Mouse (Mus musculus) embryonic facial prominence, embryonic 12.5 days (tissue): ENCODE results near the gene Zbtb16. TPM values are rescaled to one million over a fixed set of nuclear protein-coding genes. Genes with fewer than 3 reads are reported as not detected.

ENCODE experiments used
- ATAC-seq: fragments of 200-750 bp; cut with Nextera tagmentation; 2 replicates; pipeline ENCODE4 v1.8.0; 2017; ENCODE audit not compliant: insufficient number of reproducible peaks, insufficient read depth, low FRiP score, low TSS enrichment
- H3K27ac ChIP-seq: fragments of 300-500 bp; sonication (generic); 2 replicates; pipeline ENCODE4 v1.5.1; 2016; ENCODE audit warnings: mild to moderate bottlenecking
- H3K27me3 ChIP-seq: fragments of 300-500 bp; sonication (generic); 2 replicates; pipeline ENCODE4 v1.6.1; 2016; ENCODE audit warnings: mild to moderate bottlenecking, moderate library complexity
- H3K36me3 ChIP-seq: fragments of 300-500 bp; sonication (generic); 2 replicates; pipeline ENCODE4 v1.6.1; 2016; ENCODE audit warnings: mild to moderate bottlenecking
- H3K4me1 ChIP-seq: fragments of 300-500 bp; sonication (generic); 2 replicates; pipeline ENCODE4 v1.6.1; 2016
- H3K4me2 ChIP-seq: fragments of 300-500 bp; sonication (generic); replicated peaks from 2 replicates; pipeline ENCODE4 v1.6.1; 2016; ENCODE audit warnings: mild to moderate bottlenecking, moderate library complexity
- H3K4me3 ChIP-seq: fragments of 300-500 bp; sonication (generic); 2 replicates; pipeline ENCODE4 v1.5.1; 2016; ENCODE audit warnings: mild to moderate bottlenecking
- H3K9ac ChIP-seq: fragments of 300-500 bp; sonication (generic); 2 replicates; pipeline ENCODE4 v1.6.1; 2016; ENCODE audit warnings: mild to moderate bottlenecking, moderate library complexity
- H3K9me3 ChIP-seq: fragments of 300-500 bp; sonication (generic); 2 replicates; pipeline ENCODE4 v1.6.1; 2016; ENCODE audit warnings: mild to moderate bottlenecking, moderate library complexity
- WGBS: fragments of 180-500 bp; shearing (Covaris S2); methylation state at CpG from one replicate; pipeline ENCODE4 v1.1.7; 2016; 5-methylcytosine and 5-hydroxymethylcytosine counted together
- polyA plus RNA-seq: library from polyadenylated mRNA; unstranded; fragments of >200 nt; fragmentation: Nextera tagmentation; extraction: Ambion mirVana; gene quantifications from 2 replicates; pipeline ENCODE4 v1.2.1, GENCODE M21; 2016

The Zbtb16 gene
- polyA plus RNA-seq, 1 experiment from 2014 or later = 4.1 TPM

DNA sequence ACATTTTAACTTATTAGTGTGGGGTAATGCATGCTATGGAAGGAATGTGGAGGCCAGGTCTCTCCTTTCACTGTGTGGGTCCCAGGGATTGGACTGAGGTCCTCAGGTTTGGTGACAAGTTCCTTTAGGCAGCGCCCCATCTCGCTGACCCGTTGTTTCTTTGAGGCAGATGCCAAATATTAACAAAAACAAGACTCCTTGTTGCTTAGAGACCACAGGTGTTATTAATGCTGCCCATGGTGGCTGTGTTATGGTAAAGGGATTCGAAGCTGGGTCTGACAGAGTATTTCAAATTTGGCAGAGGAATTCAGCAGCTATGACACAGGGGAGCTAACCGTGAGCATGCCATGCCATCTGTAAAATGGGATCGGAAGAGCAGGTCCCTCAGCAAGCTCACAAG is 114.4 kb downstream of the Zbtb16 start:
- no peak for ATAC-seq
- WGBS = 79% methylated on average over 6 of the region's 6 CpGs
- Histone ChIP-seq H3K4me3 (no peak overlapping the region), H3K9me3 (no peaks in the 10 kb centered on the region), H3K27me3 (0 out of 2 replicates have a peak, but pooled peaks cover 3% of the 10 kb centered on the region), H3K9ac (no peak overlapping the region), H3K27ac (no peak overlapping the region), H3K4me1 (peaks cover 14% of the 10 kb centered on the region), H3K36me3 (no peaks in the 10 kb centered on the region), H3K4me2 (no peak overlapping the region)

DNA sequence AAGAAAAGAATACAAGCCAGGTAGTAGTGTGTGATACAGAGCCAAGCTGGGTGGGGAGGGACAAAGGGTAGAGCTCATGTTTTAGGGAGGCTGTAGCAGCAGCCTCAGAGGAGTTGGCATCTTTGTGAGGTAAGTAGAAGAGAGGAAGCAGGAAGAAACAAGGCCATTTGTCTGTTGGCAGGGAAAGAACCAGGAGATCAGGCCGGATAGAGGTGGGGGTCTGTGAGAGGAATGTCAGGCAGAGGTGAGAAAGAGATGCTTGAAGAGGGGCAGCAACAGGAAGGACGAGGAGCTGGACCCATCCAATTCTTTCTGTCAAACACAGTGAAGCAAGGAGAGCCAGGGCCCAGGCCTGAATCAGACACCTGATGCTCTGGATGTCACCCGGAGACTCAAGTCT is 114.8 kb downstream of the Zbtb16 start:
- Histone ChIP-seq H3K27ac (no peak overlapping the region), H3K9ac (no peak overlapping the region), H3K4me1 (peaks cover 14% of the 10 kb centered on the region), H3K27me3 (0 out of 2 replicates have a peak, but pooled peaks cover 3% of the 10 kb centered on the region), H3K4me2 (no peak overlapping the region), H3K4me3 (no peak overlapping the region), H3K36me3 (no peaks in the 10 kb centered on the region), H3K9me3 (no peaks in the 10 kb centered on the region)
- no peak for ATAC-seq
- WGBS = 67% methylated on average over 3 of the region's 3 CpGs

DNA sequence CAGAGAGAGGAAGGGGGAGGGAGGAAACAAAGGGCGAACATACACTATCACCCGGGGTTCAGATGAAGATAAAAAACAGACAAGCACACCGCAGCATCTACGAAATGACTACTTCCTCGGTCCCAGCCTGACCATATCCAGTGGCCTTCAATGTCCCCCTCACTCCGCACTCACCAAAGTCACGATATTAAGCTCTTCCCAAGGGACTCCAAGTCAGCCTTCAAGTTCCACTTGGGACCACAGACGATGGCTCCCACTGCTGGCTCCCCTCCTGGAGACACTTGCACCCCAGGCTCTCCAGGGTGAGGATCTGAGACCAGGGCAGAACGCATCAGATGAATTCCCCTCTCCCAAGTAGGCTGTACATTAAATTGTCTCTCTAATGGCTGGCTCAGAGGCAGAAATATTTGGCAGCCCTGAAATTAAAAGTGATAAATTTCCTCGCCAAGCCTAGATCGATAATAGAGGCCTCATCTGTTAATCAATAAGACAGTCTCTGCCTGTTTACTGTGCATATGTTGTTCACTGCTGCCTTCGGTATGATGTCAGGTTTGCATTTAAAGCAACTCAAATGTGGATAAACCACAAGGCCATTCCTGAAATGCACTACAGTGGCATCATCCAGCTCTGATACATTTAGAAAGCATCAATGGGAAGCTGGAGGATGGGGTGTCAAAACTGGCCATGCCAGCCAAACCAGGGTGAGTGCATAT is 115.6 kb downstream of the Zbtb16 start:
- no peak overlapping the region for H3K4me3 ChIP-seq
- 79% methylated on average over 12 of the region's 12 CpGs for WGBS
- peaks cover 14% of the 10 kb centered on the region for H3K4me1 ChIP-seq
- no peak overlapping the region for H3K9ac ChIP-seq
- H3K36me3 ChIP-seq = no peaks in the 10 kb centered on the region
- ATAC-seq = no peak
- no peak overlapping the region for H3K27ac ChIP-seq
- H3K27me3 ChIP-seq = 0 out of 2 replicates have a peak, but pooled peaks cover 3% of the 10 kb centered on the region
- no peak overlapping the region for H3K4me2 ChIP-seq
- H3K9me3 ChIP-seq = no peaks in the 10 kb centered on the region

DNA sequence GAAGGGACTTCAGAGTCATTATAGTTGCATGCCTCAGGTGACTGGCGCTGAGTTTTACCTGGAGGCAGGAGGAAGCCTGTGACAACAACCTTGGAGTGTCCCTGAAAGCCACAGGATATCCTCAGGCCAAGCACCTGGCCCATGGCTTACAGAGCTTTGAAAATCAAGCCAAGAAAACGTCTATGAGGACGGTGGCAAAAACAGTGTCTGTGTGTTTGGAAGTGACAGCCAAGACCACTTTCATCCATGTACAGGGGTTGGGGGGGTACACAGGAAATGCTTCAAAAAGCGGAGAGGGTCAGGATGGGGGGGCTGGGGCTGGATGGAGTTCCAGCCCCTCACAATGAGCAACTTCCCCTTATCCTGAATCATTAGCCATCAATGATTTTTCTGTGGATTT is 116.4 kb downstream of the Zbtb16 start:
- Histone ChIP-seq H3K4me2 (no peak overlapping the region), H3K27ac (no peak overlapping the region)
- WGBS = 75% methylated on average over 4 of the region's 4 CpGs

DNA sequence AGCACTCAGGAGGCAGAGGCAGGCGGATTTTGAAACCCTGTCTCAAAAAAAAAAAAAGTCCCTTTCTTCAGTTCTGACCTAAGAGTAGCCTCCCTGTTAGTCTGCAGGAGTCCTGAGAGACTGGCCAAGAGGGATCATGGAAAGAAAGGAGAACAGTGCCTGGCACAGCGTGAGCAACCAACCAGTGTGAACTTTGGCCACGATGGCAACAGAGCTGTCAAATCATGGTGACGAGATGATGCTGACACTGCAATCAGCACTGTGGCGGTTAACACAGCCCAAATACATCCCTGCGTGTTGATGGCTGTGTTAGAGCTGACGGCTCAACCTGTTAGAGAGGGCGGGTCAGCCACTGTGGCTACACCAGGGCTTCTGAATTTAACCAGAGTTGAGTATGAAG is 119.5 kb downstream of the Zbtb16 start:
- Histone ChIP-seq H3K4me1 (peaks cover 2% of the 10 kb centered on the region), H3K9me3 (no peaks in the 10 kb centered on the region), H3K27ac (no peak overlapping the region), H3K27me3 (0 out of 2 replicates have a peak, but pooled peaks cover 3% of the 10 kb centered on the region), H3K36me3 (no peaks in the 10 kb centered on the region), H3K4me3 (no peak overlapping the region), H3K9ac (no peak overlapping the region), H3K4me2 (no peak overlapping the region)
- ATAC-seq = no peak
- 89% methylated on average over 8 of the region's 8 CpGs for WGBS

More for the DNA sequence above, 116.4 kb downstream of the Zbtb16 start:
- Histone ChIP-seq H3K27me3 (0 out of 2 replicates have a peak, but pooled peaks cover 3% of the 10 kb centered on the region), H3K9ac (no peak overlapping the region), H3K4me1 (peaks cover 14% of the 10 kb centered on the region), H3K36me3 (no peaks in the 10 kb centered on the region), H3K9me3 (no peaks in the 10 kb centered on the region), H3K4me3 (no peak overlapping the region)
- ATAC-seq = no peak

DNA sequence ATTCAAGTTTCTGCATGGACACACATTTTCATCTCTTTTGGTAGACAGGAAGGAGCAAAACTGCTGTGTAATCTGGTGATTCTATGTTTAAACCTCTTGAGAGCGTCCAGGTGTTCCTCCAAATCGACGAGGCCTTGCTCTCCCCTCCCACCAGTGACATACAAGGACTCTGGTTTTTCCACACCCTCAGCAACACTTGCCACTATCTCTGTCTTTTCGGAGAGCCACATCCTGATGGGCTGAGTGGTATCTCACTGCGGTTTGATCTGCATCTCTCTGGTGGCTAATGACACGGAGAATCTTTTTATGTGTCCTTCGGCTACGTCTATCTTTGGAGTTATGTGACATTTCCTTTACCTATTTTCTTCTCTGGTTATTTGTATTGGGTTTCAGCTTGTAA is 121.0 kb downstream of the Zbtb16 start:
- Histone ChIP-seq H3K4me2 (no peak overlapping the region), H3K4me3 (no peak overlapping the region), H3K36me3 (no peaks in the 10 kb centered on the region), H3K9ac (no peak overlapping the region), H3K27me3 (no peaks in the 10 kb centered on the region), H3K4me1 (peaks cover 7% of the 10 kb centered on the region), H3K27ac (no peak overlapping the region), H3K9me3 (no peaks in the 10 kb centered on the region)
- no peak for ATAC-seq
- WGBS = 90% methylated on average over 8 of the region's 8 CpGs

DNA sequence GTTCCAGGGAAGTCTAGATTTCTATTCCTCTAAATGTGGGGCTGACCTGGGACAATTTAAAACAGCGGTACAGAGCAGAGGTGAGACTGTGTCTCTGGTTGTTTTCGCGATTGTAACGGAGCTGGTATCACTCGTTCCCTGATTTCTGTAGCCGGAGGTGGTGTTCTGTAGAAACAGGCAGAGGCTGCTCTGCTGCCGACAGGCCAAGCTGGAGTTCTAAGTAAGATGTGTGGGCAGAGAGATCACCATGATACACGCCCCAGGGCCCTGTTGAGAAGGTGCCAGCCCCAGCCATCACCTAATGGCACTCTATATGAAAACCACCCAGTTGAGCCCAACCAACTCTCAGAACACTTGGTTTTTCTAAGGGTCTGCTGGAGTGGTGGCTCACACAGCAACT is 122.2 kb downstream of the Zbtb16 start:
- Histone ChIP-seq H3K4me1 (peaks cover 7% of the 10 kb centered on the region), H3K36me3 (no peaks in the 10 kb centered on the region), H3K27me3 (no peaks in the 10 kb centered on the region; the same call in 1 of the 2 replicates), H3K9ac (no peak overlapping the region), H3K4me3 (no peak overlapping the region), H3K9me3 (no peaks in the 10 kb centered on the region), H3K27ac (no peak overlapping the region), H3K4me2 (no peak overlapping the region)
- no peak for ATAC-seq
- WGBS = 92% methylated on average over 8 of the region's 8 CpGs

DNA sequence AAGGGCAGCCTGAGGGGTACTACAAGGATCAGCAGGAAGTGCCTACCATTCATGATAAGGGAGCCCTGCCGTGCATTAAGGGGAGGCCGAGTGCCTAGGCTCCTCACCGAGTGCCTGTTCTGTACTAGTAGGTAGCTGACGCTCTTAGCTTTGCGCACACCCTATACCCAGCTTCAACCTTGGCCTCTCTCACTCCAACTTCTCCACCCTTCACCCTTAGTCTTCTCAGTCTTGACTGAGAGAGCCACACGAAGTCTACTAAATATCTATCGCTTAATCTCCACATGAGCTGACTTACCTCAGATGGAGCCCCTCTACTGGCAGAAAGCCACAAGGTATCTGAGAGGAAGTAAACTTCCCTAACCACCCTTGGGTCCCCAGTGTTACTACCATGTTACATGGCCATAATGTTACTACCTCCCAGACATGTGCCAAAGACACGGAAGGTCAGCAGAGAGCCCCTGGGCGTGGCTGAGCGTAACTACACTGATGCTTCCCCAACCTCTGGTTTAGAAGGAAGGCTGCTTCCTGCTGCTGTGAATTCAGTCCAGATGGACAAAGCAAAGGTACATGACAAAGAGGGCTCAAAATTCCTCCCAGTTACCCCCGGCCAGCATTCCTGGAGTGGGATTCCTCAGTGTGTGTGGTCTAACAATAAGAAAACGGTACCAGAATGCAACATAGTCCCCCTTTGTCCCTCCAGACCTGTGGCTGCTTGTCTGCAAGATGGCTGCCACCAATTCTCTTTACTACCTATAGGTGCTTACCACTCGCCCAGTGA is 122.8 kb downstream of the Zbtb16 start:
- H3K36me3 ChIP-seq = no peaks in the 10 kb centered on the region
- H3K27ac ChIP-seq = no peak overlapping the region
- ATAC-seq = no peak
- no peak overlapping the region for H3K4me2 ChIP-seq
- no peak overlapping the region for H3K9ac ChIP-seq
- H3K27me3 ChIP-seq = no peaks in the 10 kb centered on the region; the same call in 1 of the 2 replicates
- peaks cover 7% of the 10 kb centered on the region for H3K4me1 ChIP-seq
- 77% methylated on average over 13 of the region's 13 CpGs for WGBS
- no peaks in the 10 kb centered on the region for H3K9me3 ChIP-seq
- H3K4me3 ChIP-seq = no peak overlapping the region

DNA sequence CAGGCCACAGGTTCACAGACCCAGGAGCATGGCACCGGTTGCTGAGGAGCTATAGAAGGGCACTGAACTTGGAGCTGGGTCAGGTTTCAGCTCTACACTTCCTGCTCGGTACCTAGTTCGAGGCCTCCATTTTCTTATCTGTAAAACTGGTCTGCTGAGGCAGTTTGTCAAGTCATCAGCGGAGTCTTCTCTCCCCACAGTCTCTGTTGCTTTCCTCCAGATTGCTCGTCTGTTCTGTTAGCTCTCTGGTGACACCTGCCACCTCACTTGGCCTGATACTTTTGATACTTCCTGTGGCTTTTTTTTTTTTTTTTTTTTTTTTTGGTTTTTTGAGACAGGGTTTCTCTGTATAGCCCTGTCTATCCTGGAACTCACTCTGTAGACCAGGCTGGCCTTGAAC is 124.2 kb downstream of the Zbtb16 start:
- H3K9me3 ChIP-seq = no peaks in the 10 kb centered on the region
- H3K4me3 ChIP-seq = no peak overlapping the region
- no peak overlapping the region for H3K27ac ChIP-seq
- 69% methylated on average over 5 of the region's 5 CpGs for WGBS
- no peak overlapping the region for H3K9ac ChIP-seq
- H3K4me2 ChIP-seq = no peak overlapping the region
- no peaks in the 10 kb centered on the region; the same call in 1 of the 2 replicates for H3K27me3 ChIP-seq
- peaks cover 14% of the 10 kb centered on the region for H3K4me1 ChIP-seq
- H3K36me3 ChIP-seq = no peaks in the 10 kb centered on the region
- no peak for ATAC-seq

DNA sequence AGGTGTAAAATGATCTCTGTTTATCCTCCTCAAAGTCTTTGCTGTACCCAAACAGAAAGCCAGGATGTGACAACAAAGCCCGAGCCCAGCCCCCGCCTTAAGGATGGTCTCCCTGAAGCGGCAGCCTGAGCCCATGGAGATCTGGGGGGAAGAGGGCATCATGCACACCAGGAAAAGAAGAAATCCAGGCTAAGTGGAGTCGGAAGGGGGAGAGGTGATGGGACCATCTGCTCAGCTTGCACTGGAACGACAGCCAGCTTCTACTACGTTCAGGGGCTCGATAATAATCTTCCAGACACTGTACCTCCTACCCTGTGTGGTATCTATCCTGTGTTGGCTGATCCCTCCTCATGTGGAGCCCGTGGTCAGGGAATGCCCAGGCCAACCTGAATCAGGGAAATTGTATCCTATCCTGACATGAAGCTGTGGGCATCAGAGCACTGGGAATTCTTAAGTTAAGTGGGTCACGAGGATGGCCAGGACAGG is 124.7 kb downstream of the Zbtb16 start:
- Histone ChIP-seq H3K36me3 (no peaks in the 10 kb centered on the region), H3K9me3 (no peaks in the 10 kb centered on the region), H3K9ac (no peak overlapping the region), H3K4me3 (no peak overlapping the region), H3K27me3 (no peaks in the 10 kb centered on the region; the same call in 1 of the 2 replicates), H3K27ac (no peak overlapping the region), H3K4me2 (no peak overlapping the region), H3K4me1 (peaks cover 15% of the 10 kb centered on the region)
- WGBS = 33% methylated on average over 9 of the region's 9 CpGs
- no peak for ATAC-seq

DNA sequence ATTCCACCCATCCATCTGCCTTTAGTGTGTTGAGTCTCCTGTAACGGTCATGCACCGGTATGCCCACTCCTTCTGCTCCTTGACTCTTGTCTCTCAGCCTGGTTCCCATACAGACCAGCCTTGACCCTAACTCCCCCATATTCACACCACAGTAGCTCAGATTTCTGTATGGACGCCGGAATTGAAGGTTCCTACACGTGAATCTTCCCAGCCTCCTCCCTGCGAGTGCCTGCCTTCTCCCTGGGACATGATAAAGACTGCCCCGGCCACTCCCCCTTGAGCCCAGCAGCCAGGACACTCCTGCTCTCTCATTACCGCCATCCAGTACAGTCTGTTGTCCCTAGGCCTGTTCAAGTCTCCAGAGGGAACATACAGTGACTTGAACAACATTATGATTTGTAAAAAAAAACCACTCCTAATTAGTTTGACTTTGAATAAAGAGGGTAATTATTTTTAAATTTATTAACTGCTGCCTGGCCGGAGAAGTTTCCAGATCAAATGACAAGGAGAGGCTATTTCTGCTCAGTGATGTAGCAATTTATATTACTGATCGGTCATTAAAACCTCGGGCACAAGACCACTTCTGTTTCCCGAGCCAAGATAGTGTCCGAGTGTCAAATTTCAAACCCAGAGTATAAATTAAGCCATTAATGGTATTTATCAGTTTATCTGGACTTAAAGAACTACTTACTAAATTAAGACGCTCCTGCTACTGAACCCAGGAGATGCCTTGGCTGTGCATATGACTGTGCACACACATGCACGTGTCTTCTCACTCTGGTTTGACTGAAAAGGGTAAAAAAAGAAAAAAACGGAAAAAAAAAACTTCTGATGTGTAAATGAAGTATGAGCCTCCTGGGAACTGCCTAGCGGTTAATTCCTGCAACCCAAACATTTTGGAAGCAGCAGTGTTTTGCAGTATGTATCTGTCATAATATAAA is 125.4 kb downstream of the Zbtb16 start:
- Histone ChIP-seq H3K4me2 (no peak overlapping the region), H3K4me1 (peaks cover 15% of the 10 kb centered on the region), H3K9me3 (no peaks in the 10 kb centered on the region), H3K9ac (no peak overlapping the region), H3K27ac (no peak overlapping the region), H3K36me3 (no peaks in the 10 kb centered on the region), H3K27me3 (no peaks in the 10 kb centered on the region; the same call in 1 of the 2 replicates), H3K4me3 (no peak overlapping the region)
- 31% methylated on average over 17 of the region's 17 CpGs for WGBS
- no peak; the same call in 1 of the 2 replicates for ATAC-seq
